Mouse (Mus musculus) liver, embryonic 14.5 days (tissue): Measurements from ENCODE around the gene Hsp90ab1. TPM values are rescaled to one million over a fixed set of nuclear protein-coding genes. Genes with fewer than 3 reads are reported as not detected.

Source experiments
- ATAC-seq: fragments of 200-750 bp; cut with Nextera tagmentation; 2 replicates; pipeline ENCODE4 v1.8.0; 2017; ENCODE audit warnings: moderate number of reproducible peaks, mild to moderate bottlenecking, moderate library complexity; ENCODE audit not compliant: insufficient read depth
- DNase-seq, 3 experiments: peaks; one replicate each; pipeline ENCODE4 v3.0.0-alpha.2; 2012 to 2013; ENCODE audit warnings: low read depth in 3 of 3, low spot score in 3 of 3
- H3K27ac ChIP-seq: fragments of 300-500 bp; sonication (generic); 2 replicates; pipeline ENCODE4 v1.5.1; 2014; ENCODE audit warnings: moderate library complexity, mild to moderate bottlenecking, control low read depth, inconsistent platforms
- H3K27me3 ChIP-seq: fragments of 300-500 bp; sonication (generic); 2 replicates; pipeline ENCODE4 v1.6.1; 2014; ENCODE audit warnings: mild to moderate bottlenecking, low read length, moderate library complexity; ENCODE audit not compliant: control insufficient read depth, insufficient read depth
- H3K36me3 ChIP-seq: fragments of 300-500 bp; sonication (generic); replicated peaks from 2 replicates; pipeline ENCODE4 v1.6.1; 2014; ENCODE audit warnings: low read depth; ENCODE audit not compliant: control insufficient read depth, insufficient read depth
- H3K4me1 ChIP-seq, 2 experiments: fragments of 200-500 bp in 1 of 2; fragments of 300-500 bp in 1 of 2; sonication (generic) in 1 of 2; replicated peaks; 2 replicates each; pipeline ENCODE4 v1.6.1; 2012 to 2014; ENCODE audit warnings: antibody characterized with exemption in 1 of 2, inconsistent platforms in 1 of 2, low read length in 1 of 2; ENCODE audit not compliant: control insufficient read depth in 2 of 2, insufficient read depth in 2 of 2
- H3K4me2 ChIP-seq: fragments of 300-500 bp; sonication (generic); 2 replicates; pipeline ENCODE4 v1.6.1; 2014; ENCODE audit warnings: low read depth, mild to moderate bottlenecking, control low read depth, moderate library complexity
- H3K4me3 ChIP-seq, 2 experiments: fragments of 200-500 bp in 1 of 2; fragments of 300-500 bp in 1 of 2; sonication (generic) in 1 of 2; 2 replicates each; pipeline ENCODE4 v1.5.1; 2012 to 2014; ENCODE audit warnings: low read depth in 2 of 2, low read length in 2 of 2, mild to moderate bottlenecking in 2 of 2, control low read depth in 1 of 2, inconsistent platforms in 1 of 2, moderate library complexity in 1 of 2; ENCODE audit not compliant: insufficient read depth in 1 of 2
- H3K9ac ChIP-seq: fragments of 300-500 bp; sonication (generic); replicated peaks from 2 replicates; pipeline ENCODE4 v1.6.1; 2014; ENCODE audit warnings: mild to moderate bottlenecking, control low read depth, moderate library complexity
- H3K9me3 ChIP-seq: fragments of 300-500 bp; sonication (generic); 2 replicates; pipeline ENCODE4 v1.6.1; 2016; ENCODE audit warnings: low read length, mixed read lengths; ENCODE audit not compliant: control insufficient read depth
- CTCF ChIP-seq: IDR thresholded peaks from 2 replicates; pipeline ENCODE4 v1.5.1; 2016; ENCODE audit warnings: antibody characterized with exemption, low read depth, control low read depth
- EP300 ChIP-seq: IDR thresholded peaks from 2 replicates; pipeline ENCODE4 v1.6.1; 2016; ENCODE audit warnings: antibody characterized with exemption, low read depth
- WGBS: fragments of 180-500 bp; shearing (Covaris S2); extraction: QIAGEN DNeasy Blood & Tissue Kit; methylation state at CpG from one replicate; pipeline ENCODE4 v1.1.7; 2014; ENCODE audit not compliant: insufficient replicate concordance; 5-methylcytosine and 5-hydroxymethylcytosine counted together
- polyA plus RNA-seq, 2 experiments: library from polyadenylated mRNA; depleted of rRNA in 1 of 2; stranded (reverse) in 1 of 2; unstranded in 1 of 2; fragments of >200 nt; fragmentation: Nextera tagmentation in 1 of 2; extraction: Ambion mirVana in 1 of 2; gene quantifications; 2 replicates each; pipeline versions ENCODE4 v1.2.1 to v1.2.3; 2012 to 2014

Hsp90ab1 gene
- polyA plus RNA-seq, 2 experiments = 369 to 531 TPM

GRCm38 (mm10) chr17:45563655-45564530 lies 9.2 kb downstream of the Hsp90ab1 start, which contains the start of gene Slc35b2:
Gene Slc35b2 (plus strand): TSS chr17:45563874.
- H3K36me3 ChIP-seq = peaks cover 19% of the 10 kb centered on the region
- no peaks in the 10 kb centered on the region for H3K9me3 ChIP-seq
- peaks cover 3 to 4% of the 10 kb centered on the region in 2 experiments; a peak in 2 of 4 replicates for H3K4me1 ChIP-seq
- ATAC-seq (peak; percentile 75), DNase-seq (peak; percentile 65 to 77 (median 66))
- peak within 1 kb of the TSS; percentile 77 to 93 for H3K4me3 ChIP-seq
- TF ChIP-seq EP300 (no peak), CTCF (peak; percentile 93)
- H3K27me3 ChIP-seq = no peaks in the 10 kb centered on the region
- peak within 1 kb of the TSS; percentile 20; the same call in 1 of the 2 replicates for H3K27ac ChIP-seq
- H3K9ac ChIP-seq = peak within 1 kb of the TSS; percentile 90
- peak within 1 kb of the TSS; percentile 98 for H3K4me2 ChIP-seq
- WGBS = 2% methylated on average over 52 of the region's 61 CpGs

GRCm38 (mm10) chr17:45563216-45563615 lies 9.9 kb downstream of the Hsp90ab1 start:
- H3K9me3 ChIP-seq = no peaks in the 10 kb centered on the region
- TF ChIP-seq EP300 (no peak), CTCF (no peak)
- no peak overlapping the region for H3K4me3 ChIP-seq
- H3K9ac ChIP-seq = no peak overlapping the region
- ATAC-seq (no peak), DNase-seq (no peak)
- peaks cover 12% of the 10 kb centered on the region for H3K36me3 ChIP-seq
- WGBS = 65% methylated on average over 12 of the region's 12 CpGs
- H3K27ac ChIP-seq = no peak overlapping the region
- peak overlapping the region; percentile 98 for H3K4me2 ChIP-seq
- H3K27me3 ChIP-seq = no peaks in the 10 kb centered on the region
- peaks cover 3 to 4% of the 10 kb centered on the region in 2 experiments; a peak in 2 of 4 replicates for H3K4me1 ChIP-seq

- 74% methylated on average over 15 of the region's 15 CpGs for WGBS
- no peak for TF ChIP-seq CTCF
- no peak for TF ChIP-seq EP300
Measured at GRCm38 (mm10) chr17:45559732-45560525, 13.1 kb downstream of the Hsp90ab1 start.

GRCm38 (mm10) chr17:45557998-45558862 lies 14.8 kb downstream of the Hsp90ab1 start:
- Histone ChIP-seq H3K36me3 (no peaks in the 10 kb centered on the region), H3K27me3 (peaks cover 15% of the 10 kb centered on the region), H3K27ac (no peak overlapping the region), H3K4me2 (no peak overlapping the region), H3K9me3 (no peaks in the 10 kb centered on the region), H3K4me1 (peaks cover 0 to 11% of the 10 kb centered on the region in 2 experiments; a peak in 3 of 4 replicates), H3K9ac (no peak overlapping the region), H3K4me3 (no peak overlapping the region)
- ATAC-seq (no peak), DNase-seq (no peak)
- 51% methylated on average over 16 of the region's 16 CpGs for WGBS
- TF ChIP-seq CTCF = no peak
- no peak for TF ChIP-seq EP300

More at GRCm38 (mm10) chr17:45559732-45560525, 13.1 kb downstream of the Hsp90ab1 start:
- Histone ChIP-seq H3K36me3 (no peaks in the 10 kb centered on the region), H3K4me1 (peaks cover 1 to 14% of the 10 kb centered on the region in 2 experiments), H3K4me3 (no peak overlapping the region), H3K9ac (no peak overlapping the region), H3K4me2 (no peak overlapping the region), H3K27me3 (peaks cover 15% of the 10 kb centered on the region), H3K27ac (no peak overlapping the region), H3K9me3 (no peaks in the 10 kb centered on the region)
- DNase-seq = no peak
- no peak for ATAC-seq
